Mouse (Mus musculus) cerebellum, adult 8-10 months (tissue): ENCODE measurements around the gene Chrnb2.

ENCODE experiments used
- DNase-seq: peaks from one replicate; pipeline ENCODE4 v3.0.0; 2022

Chrnb2 gene

GRCm38 (mm10) chr3:89704064-89704463 lies 60.4 kb downstream of the Chrnb2 start:
- no peak for DNase-seq

DNA sequence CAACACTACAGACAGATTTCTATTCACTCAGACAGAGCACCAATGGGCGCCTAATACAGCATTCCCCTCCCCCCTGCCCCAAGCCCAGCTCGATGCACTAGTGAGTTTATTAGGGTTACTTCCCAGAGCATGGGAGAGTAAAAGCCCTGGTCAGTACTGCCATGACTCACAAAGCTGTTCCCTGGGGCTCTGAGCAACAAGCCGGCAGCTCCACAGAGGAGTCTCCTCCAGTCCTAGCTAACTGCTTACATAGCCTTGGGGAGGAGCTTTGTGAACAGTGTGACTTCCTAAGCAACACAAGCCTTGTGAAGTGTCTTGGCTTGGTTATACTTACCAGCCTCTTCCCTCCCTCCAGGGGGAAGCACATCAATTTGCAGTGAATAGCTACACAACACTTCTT lies 60.8 kb downstream of the Chrnb2 start:
- DNase-seq, result no peak

GRCm38 (mm10) chr3:89700461-89700860 lies 64.0 kb downstream of the Chrnb2 start:
- no peak for DNase-seq

DNA sequence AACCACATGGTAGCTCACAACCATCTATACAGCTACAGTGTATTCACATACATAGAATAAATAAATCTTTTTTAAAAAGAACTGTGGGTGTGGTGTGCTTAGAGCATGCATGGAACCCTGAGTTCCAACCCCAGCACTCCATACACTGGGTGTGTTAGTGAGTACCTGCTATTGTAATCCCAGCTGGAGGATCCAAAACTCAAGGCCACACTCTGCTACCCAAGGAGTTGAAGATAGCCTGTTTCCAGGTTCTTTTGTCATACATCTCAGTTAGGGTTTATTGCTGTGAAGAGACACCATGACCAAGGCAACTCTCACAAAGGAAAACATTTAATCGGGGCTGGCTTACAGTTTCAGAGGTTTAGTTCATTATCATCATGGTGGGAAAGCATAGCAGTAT lies 65.5 kb downstream of the Chrnb2 start:
- DNase-seq, result no peak
